ENCODE assay signal across 8 mouse cellular contexts in the genomic region with DNA sequence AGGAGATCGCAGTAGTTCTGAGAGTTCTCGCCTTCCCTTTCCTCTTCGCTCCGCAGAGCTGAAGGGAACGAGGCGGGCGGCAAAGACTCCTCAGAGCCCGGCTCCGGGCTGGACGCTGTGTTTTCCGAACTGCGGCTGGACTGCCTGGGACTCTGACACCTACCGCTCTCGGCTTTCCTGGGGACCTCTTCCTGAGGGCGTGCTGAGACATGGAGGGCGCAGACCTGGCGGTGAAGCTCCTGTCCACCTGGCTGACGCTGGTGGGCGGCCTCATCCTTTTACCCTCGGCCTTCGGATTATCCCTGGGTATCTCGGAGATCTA. TPM values are rescaled to one million over a fixed set of nuclear protein-coding genes. Genes with fewer than 3 reads are reported as not detected.
A peak's percentile ranks its signal among the peaks of the same experiment; 100 is the strongest.
DNase-seq lines count a peak whose midpoint lies in the region; ATAC-seq and TF ChIP-seq lines count a peak whose summit lies in the region.

No protein-coding gene starts in this region.

- no peaks in the 10 kb centered on the region for H3K79me2 ChIP-seq in liver, adult 2 months (ENCODE audit: control insufficient read depth, insufficient read depth, low read length)

- H3K4me1 ChIP-seq in liver, adult 2 months (ENCODE audit: control insufficient read depth, insufficient read depth, low read length), result peaks cover 4% of the 10 kb centered on the region
- peaks cover 12% of the 10 kb centered on the region for H3K4me1 ChIP-seq in embryonic facial prominence, embryonic 13.5 days
- peaks cover 5% of the 10 kb centered on the region; the same call in 1 of the 2 replicates for H3K4me1 ChIP-seq in hindbrain, postnatal 0 days (ENCODE audit: insufficient read depth, low read length)
- H3K4me1 ChIP-seq in midbrain, postnatal 0 days (ENCODE audit: insufficient read depth, low read length), result no peaks in the 10 kb centered on the region

- H3K27me3 ChIP-seq in liver, adult 2 months (ENCODE audit: control insufficient read depth, insufficient read depth, low read length), result no peaks in the 10 kb centered on the region
- H3K27me3 ChIP-seq in embryonic facial prominence, embryonic 13.5 days, result peaks cover 57% of the 10 kb centered on the region
- H3K27me3 ChIP-seq in hindbrain, postnatal 0 days (ENCODE audit: insufficient read depth, low read length), result peaks cover 5% of the 10 kb centered on the region; the same call in 1 of the 2 replicates
- H3K27me3 ChIP-seq in midbrain, postnatal 0 days (ENCODE audit: insufficient read depth, low read length), result peaks cover 39% of the 10 kb centered on the region

- no peak for TF ChIP-seq CTCF in liver, adult 2 months (IDR thresholded peaks at IDR 0.05; ENCODE audit: low read depth, low read length)
- TF ChIP-seq CTCF in hindbrain, postnatal 0 days (IDR thresholded peaks at IDR 0.05; ENCODE audit: low read depth), result no peak
- TF ChIP-seq CTCF in midbrain, postnatal 0 days (IDR thresholded peaks at IDR 0.05), result no peak

- peak overlapping the region; percentile 30 for H3K27ac ChIP-seq in liver, adult 2 months (replicated peaks; ENCODE audit: insufficient read depth, low read depth, low read length)
- no peak overlapping the region for H3K27ac ChIP-seq in embryonic facial prominence, embryonic 13.5 days
- H3K27ac ChIP-seq in hindbrain, postnatal 0 days, result no peak overlapping the region
- H3K27ac ChIP-seq in midbrain, postnatal 0 days (ENCODE audit: low read depth, low read length), result no peak overlapping the region

- peaks cover 6% of the 10 kb centered on the region; the same call in 1 of the 2 replicates for H3K9me3 ChIP-seq in embryonic facial prominence, embryonic 13.5 days
- no peaks in the 10 kb centered on the region for H3K9me3 ChIP-seq in hindbrain, postnatal 0 days (ENCODE audit: low read length)
- H3K9me3 ChIP-seq in midbrain, postnatal 0 days (ENCODE audit: low read length), result no peaks in the 10 kb centered on the region

- H3K36me3 ChIP-seq in liver, adult 2 months (ENCODE audit: control insufficient read depth, insufficient read depth, low read length), result no peaks in the 10 kb centered on the region
- H3K36me3 ChIP-seq in embryonic facial prominence, embryonic 13.5 days, result no peaks in the 10 kb centered on the region
- no peaks in the 10 kb centered on the region for H3K36me3 ChIP-seq in hindbrain, postnatal 0 days (ENCODE audit: insufficient read depth, low read length)
- H3K36me3 ChIP-seq in midbrain, postnatal 0 days (ENCODE audit: insufficient read depth, low read length), result no peaks in the 10 kb centered on the region

- no peak for TF ChIP-seq POLR2A in liver, adult 2 months (IDR thresholded peaks at IDR 0.05; ENCODE audit: extremely low read depth, insufficient read depth, low read length)

- WGBS in liver, adult 2 months, result under 1% methylated on average over 22 of the region's 22 CpGs
- WGBS in embryonic facial prominence, embryonic 13.5 days, result under 1% methylated on average over 22 of the region's 22 CpGs
- WGBS in hindbrain, postnatal 0 days, result 1% methylated on average over 19 of the region's 22 CpGs
- WGBS in midbrain, postnatal 0 days, result under 1% methylated on average over 22 of the region's 22 CpGs

- H3K4me2 ChIP-seq in embryonic facial prominence, embryonic 13.5 days, result peak overlapping the region; percentile 99
- H3K4me2 ChIP-seq in hindbrain, postnatal 0 days (ENCODE audit: low read depth, low read length), result peak overlapping the region; percentile 99
- H3K4me2 ChIP-seq in midbrain, postnatal 0 days (ENCODE audit: low read depth, low read length, poor library complexity, severe bottlenecking), result peak overlapping the region; percentile 99

- no peak for ATAC-seq in embryonic facial prominence, embryonic 13.5 days (ENCODE audit: insufficient number of reproducible peaks, insufficient read depth, low FRiP score, low TSS enrichment, low read depth)
- peak; percentile 27 for ATAC-seq in hindbrain, postnatal 0 days
- ATAC-seq in midbrain, postnatal 0 days (ENCODE audit: low FRiP score), result peak; percentile 13; the same call in 1 of the 2 replicates

- H3K9ac ChIP-seq in liver, adult 2 months (ENCODE audit: low read depth, low read length), result peak overlapping the region; percentile 82
- peak overlapping the region; percentile 69 for H3K9ac ChIP-seq in embryonic facial prominence, embryonic 13.5 days
- H3K9ac ChIP-seq in hindbrain, postnatal 0 days (replicated peaks; ENCODE audit: low read length), result peak overlapping the region; percentile 48
- H3K9ac ChIP-seq in midbrain, postnatal 0 days (replicated peaks; ENCODE audit: low read length, poor library complexity, severe bottlenecking), result peak overlapping the region; percentile 62

- DNase-seq in liver, adult 2 months (ENCODE audit: extremely low read depth, low read depth, low spot score), result no peak
- DNase-seq in liver, result no peak
- DNase-seq in hindbrain, postnatal 0 days (ENCODE audit: low spot score), result no peak
- no peak for DNase-seq in midbrain, postnatal 0 days (ENCODE audit: low spot score)
- no peak for DNase-seq in urinary bladder, postnatal 10 days (ENCODE audit: low spot score)
- DNase-seq in thymus, postnatal 25 days, result no peak
- DNase-seq in gastrocnemius, adult 18-20 months (ENCODE audit: low spot score), result no peak

- H3K4me3 ChIP-seq in liver, adult 2 months (ENCODE audit: insufficient read depth, low read depth, low read length), result peak overlapping the region; percentile 63
- peak overlapping the region; percentile 64 for H3K4me3 ChIP-seq in embryonic facial prominence, embryonic 13.5 days
- H3K4me3 ChIP-seq in hindbrain, postnatal 0 days (ENCODE audit: low read length), result peak overlapping the region; percentile 67
- H3K4me3 ChIP-seq in midbrain, postnatal 0 days (ENCODE audit: low read depth, low read length), result peak overlapping the region; percentile 61

RNA-seq across cellular contexts. Expression of gene Gpat3, which starts 1.0 kb away (rescaled TPM):
- total RNA-seq in liver, adult 2 months (2014; rRNA removed), result 5.9 and 6.7 TPM in 2 replicates
- polyA plus RNA-seq in liver, adult 2 months (2012; rRNA removed), result 2.0 and 7.1 TPM in 2 replicates
- 0.72 and 1.1 TPM in 2 replicates for polyA plus RNA-seq in embryonic facial prominence, embryonic 13.5 days (2015; fragmentation: Nextera tagmentation; extraction: Ambion mirVana)
- 0.47 and 1.5 TPM in 2 replicates for total RNA-seq in hindbrain, postnatal 0 days (2014; rRNA removed)
- 1.5 and 2.4 TPM in 2 replicates for polyA plus RNA-seq in hindbrain, postnatal 0 days (2015; fragmentation: Nextera tagmentation; extraction: Ambion mirVana)
- 1.1 and 2.0 TPM in 2 replicates for total RNA-seq in midbrain, postnatal 0 days (2014; rRNA removed)
- polyA plus RNA-seq in midbrain, postnatal 0 days (2015; fragmentation: Nextera tagmentation; extraction: Ambion mirVana), result 0.83 and 0.91 TPM in 2 replicates
- 10 to 100 TPM in 1 of 2 experiments, 1 to 10 TPM in 1; 4.8 to 10.3 TPM for total RNA-seq in gastrocnemius, adult 18-20 months (2021)

RNA-seq across cellular contexts. Expression of gene Abraxas1, which starts 25.8 kb away (rescaled TPM):
- total RNA-seq in liver, adult 2 months (2014; rRNA removed), result 7.0 and 9.5 TPM in 2 replicates
- polyA plus RNA-seq in liver, adult 2 months (2012; rRNA removed), result 2.7 and 3.0 TPM in 2 replicates
- polyA plus RNA-seq in embryonic facial prominence, embryonic 13.5 days (2015; fragmentation: Nextera tagmentation; extraction: Ambion mirVana), result 36.8 and 43.1 TPM in 2 replicates
- total RNA-seq in hindbrain, postnatal 0 days (2014; rRNA removed), result 4.7 and 6.9 TPM in 2 replicates
- 10.7 and 11.4 TPM in 2 replicates for polyA plus RNA-seq in hindbrain, postnatal 0 days (2015; fragmentation: Nextera tagmentation; extraction: Ambion mirVana)
- 7.3 and 10.8 TPM in 2 replicates for total RNA-seq in midbrain, postnatal 0 days (2014; rRNA removed)
- 6.4 and 8.7 TPM in 2 replicates for polyA plus RNA-seq in midbrain, postnatal 0 days (2015; fragmentation: Nextera tagmentation; extraction: Ambion mirVana)
- total RNA-seq in gastrocnemius, adult 18-20 months (2021), result 1 to 10 TPM; 4.1 to 4.9 TPM

RNA-seq across cellular contexts. Expression of gene Mrps18c, which starts 48.1 kb away (rescaled TPM):
- 41.0 and 48.5 TPM in 2 replicates for total RNA-seq in liver, adult 2 months (2014; rRNA removed)
- polyA plus RNA-seq in liver, adult 2 months (2012; rRNA removed), result 22.7 and 28.6 TPM in 2 replicates
- 173 and 181 TPM in 2 replicates for polyA plus RNA-seq in embryonic facial prominence, embryonic 13.5 days (2015; fragmentation: Nextera tagmentation; extraction: Ambion mirVana)
- total RNA-seq in hindbrain, postnatal 0 days (2014; rRNA removed), result 26.3 and 26.5 TPM in 2 replicates
- polyA plus RNA-seq in hindbrain, postnatal 0 days (2015; fragmentation: Nextera tagmentation; extraction: Ambion mirVana), result 183 and 192 TPM in 2 replicates
- 37.1 and 74.5 TPM in 2 replicates for total RNA-seq in midbrain, postnatal 0 days (2014; rRNA removed)
- polyA plus RNA-seq in midbrain, postnatal 0 days (2015; fragmentation: Nextera tagmentation; extraction: Ambion mirVana), result 169 and 180 TPM in 2 replicates
- 10 to 100 TPM; 69.9 to 71.4 TPM for total RNA-seq in gastrocnemius, adult 18-20 months (2021)

RNA-seq across cellular contexts. Expression of gene Helq, which starts 48.2 kb away (rescaled TPM):
- total RNA-seq in liver, adult 2 months (2014; rRNA removed), result 3.2 and 4.3 TPM in 2 replicates
- 2.4 and 2.5 TPM in 2 replicates for polyA plus RNA-seq in liver, adult 2 months (2012; rRNA removed)
- polyA plus RNA-seq in embryonic facial prominence, embryonic 13.5 days (2015; fragmentation: Nextera tagmentation; extraction: Ambion mirVana), result 20.3 and 22.0 TPM in 2 replicates
- 9.4 and 10.6 TPM in 2 replicates for total RNA-seq in hindbrain, postnatal 0 days (2014; rRNA removed)
- polyA plus RNA-seq in hindbrain, postnatal 0 days (2015; fragmentation: Nextera tagmentation; extraction: Ambion mirVana), result 11.1 and 12.7 TPM in 2 replicates
- 17.4 and 39.4 TPM in 2 replicates for total RNA-seq in midbrain, postnatal 0 days (2014; rRNA removed)
- polyA plus RNA-seq in midbrain, postnatal 0 days (2015; fragmentation: Nextera tagmentation; extraction: Ambion mirVana), result 12.2 and 13.3 TPM in 2 replicates
- 1 to 10 TPM; 3.5 to 4.5 TPM for total RNA-seq in gastrocnemius, adult 18-20 months (2021)
